Mouse (Mus musculus) neural tube, embryonic 13.5 days (tissue): ENCODE results near the gene Ddr1. TPM values are rescaled to one million over a fixed set of nuclear protein-coding genes. Genes with fewer than 3 reads are reported as not detected.

Source experiments
- ATAC-seq: fragments of 200-750 bp; cut with Nextera tagmentation; 2 replicates; pipeline ENCODE4 v1.8.0; 2017; ENCODE audit warnings: low read depth, mild to moderate bottlenecking, moderate TSS enrichment, moderate library complexity
- H3K27ac ChIP-seq: fragments of 300-500 bp; sonication (generic); replicated peaks from 2 replicates; pipeline ENCODE4 v1.5.1; 2015; ENCODE audit warnings: moderate library complexity, mild to moderate bottlenecking, inconsistent platforms
- H3K27me3 ChIP-seq: fragments of 300-500 bp; sonication (generic); 2 replicates; pipeline ENCODE4 v1.6.1; 2015; ENCODE audit warnings: mild to moderate bottlenecking, inconsistent platforms
- H3K36me3 ChIP-seq: fragments of 300-500 bp; sonication (generic); 2 replicates; pipeline ENCODE4 v1.6.1; 2015; ENCODE audit warnings: mild to moderate bottlenecking, inconsistent platforms
- H3K4me1 ChIP-seq: fragments of 300-500 bp; sonication (generic); replicated peaks from 2 replicates; pipeline ENCODE4 v1.6.1; 2015; ENCODE audit warnings: inconsistent platforms
- H3K4me2 ChIP-seq: fragments of 300-500 bp; sonication (generic); 2 replicates; pipeline ENCODE4 v1.6.1; 2015; ENCODE audit warnings: inconsistent platforms, mild to moderate bottlenecking, moderate library complexity
- H3K4me3 ChIP-seq: fragments of 300-500 bp; sonication (generic); 2 replicates; pipeline ENCODE4 v1.5.1; 2015; ENCODE audit warnings: mild to moderate bottlenecking, inconsistent platforms
- H3K9ac ChIP-seq: fragments of 300-500 bp; sonication (generic); 2 replicates; pipeline ENCODE4 v1.6.1; 2015; ENCODE audit warnings: moderate library complexity, mild to moderate bottlenecking, inconsistent platforms
- H3K9me3 ChIP-seq: fragments of 300-500 bp; sonication (generic); 2 replicates; pipeline ENCODE4 v1.6.1; 2016; ENCODE audit warnings: inconsistent platforms
- WGBS: fragments of 180-500 bp; shearing (Covaris S2); methylation state at CpG from one replicate; pipeline ENCODE4 v1.1.7; 2015; 5-methylcytosine and 5-hydroxymethylcytosine counted together
- polyA plus RNA-seq: library from polyadenylated mRNA; unstranded; fragments of >200 nt; fragmentation: Nextera tagmentation; extraction: Ambion mirVana; gene quantifications from 2 replicates; pipeline ENCODE4 v1.2.1, GENCODE M21; 2015

Ddr1 gene
- polyA plus RNA-seq, 1 experiment from 2014 or later: 119 TPM

DNA sequence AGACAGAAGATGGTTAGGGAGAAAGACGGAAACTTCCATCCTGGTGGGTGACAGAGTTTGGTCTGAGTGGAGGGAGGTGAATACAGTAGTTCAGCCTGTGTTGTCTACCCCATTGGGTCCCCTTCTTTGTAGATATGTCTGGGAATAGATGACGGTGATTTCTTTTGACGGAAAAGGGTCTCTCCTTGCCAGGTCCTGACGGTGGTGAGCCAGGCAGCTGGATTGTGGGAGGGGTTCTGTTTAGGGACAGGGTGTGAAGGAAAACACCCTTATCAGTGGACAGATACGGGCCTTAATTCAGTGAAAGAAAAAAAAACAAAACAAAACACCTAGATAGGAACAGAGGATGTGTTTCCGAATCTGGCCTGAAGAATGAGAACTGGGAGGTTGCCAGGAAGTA is 65.1 kb downstream of the Ddr1 start:
- peaks cover 4% of the 10 kb centered on the region for H3K4me1 ChIP-seq

DNA sequence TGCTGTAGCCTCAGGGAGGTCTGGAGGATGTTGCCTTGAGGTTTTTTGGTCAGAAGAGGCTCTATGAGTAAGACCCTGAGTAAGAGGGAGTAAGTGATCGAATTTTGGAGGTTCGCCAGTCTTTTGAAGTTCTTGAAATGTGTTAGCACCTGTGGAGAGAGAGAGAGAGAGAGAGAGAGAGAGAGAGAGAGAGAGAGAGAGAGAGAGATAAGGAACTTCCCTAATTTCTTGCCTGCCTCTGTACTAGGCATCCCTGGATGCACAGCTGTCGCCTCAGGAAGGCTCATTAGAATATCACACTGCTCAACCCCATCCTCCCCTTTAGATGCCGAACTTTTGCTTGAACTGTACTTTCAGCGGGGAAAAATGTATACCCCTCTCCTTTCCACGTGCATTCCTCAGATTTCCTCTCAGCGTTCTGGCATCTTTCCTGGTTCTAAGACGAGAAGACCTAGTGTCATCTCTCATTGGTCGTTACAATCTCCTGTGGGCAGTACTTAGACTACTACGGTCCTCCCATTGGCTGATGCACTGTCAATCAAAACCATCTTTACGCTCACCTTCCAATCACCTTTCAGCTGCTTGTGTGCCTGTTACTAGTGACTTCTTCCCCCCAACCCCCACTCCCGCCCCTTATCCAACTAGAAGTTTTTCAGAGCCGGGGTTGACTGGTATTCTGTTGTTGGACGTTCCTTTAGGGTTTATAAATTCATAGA is 65.8 kb downstream of the Ddr1 start:
- H3K27ac ChIP-seq: no peak overlapping the region
- no peak overlapping the region for H3K9ac ChIP-seq
- peaks cover 11% of the 10 kb centered on the region for H3K4me1 ChIP-seq
- no peaks in the 10 kb centered on the region for H3K9me3 ChIP-seq
- peak; percentile 78 for ATAC-seq
- WGBS: 32% methylated on average over 14 of the region's 14 CpGs
- H3K4me2 ChIP-seq: peak overlapping the region; percentile 37
- H3K27me3 ChIP-seq: peaks cover 12% of the 10 kb centered on the region; the same call in 1 of the 2 replicates
- H3K36me3 ChIP-seq: no peaks in the 10 kb centered on the region
- no peak overlapping the region for H3K4me3 ChIP-seq

More for the DNA sequence above, 65.1 kb downstream of the Ddr1 start:
- Histone ChIP-seq H3K36me3 (no peaks in the 10 kb centered on the region), H3K9ac (no peak overlapping the region), H3K9me3 (no peaks in the 10 kb centered on the region), H3K27me3 (peaks cover 12% of the 10 kb centered on the region; the same call in 1 of the 2 replicates), H3K4me3 (no peak overlapping the region), H3K4me2 (peak overlapping the region; percentile 14; the same call in 1 of the 2 replicates), H3K27ac (no peak overlapping the region)
- ATAC-seq: no peak
- 90% methylated on average over 6 of the region's 6 CpGs for WGBS

DNA sequence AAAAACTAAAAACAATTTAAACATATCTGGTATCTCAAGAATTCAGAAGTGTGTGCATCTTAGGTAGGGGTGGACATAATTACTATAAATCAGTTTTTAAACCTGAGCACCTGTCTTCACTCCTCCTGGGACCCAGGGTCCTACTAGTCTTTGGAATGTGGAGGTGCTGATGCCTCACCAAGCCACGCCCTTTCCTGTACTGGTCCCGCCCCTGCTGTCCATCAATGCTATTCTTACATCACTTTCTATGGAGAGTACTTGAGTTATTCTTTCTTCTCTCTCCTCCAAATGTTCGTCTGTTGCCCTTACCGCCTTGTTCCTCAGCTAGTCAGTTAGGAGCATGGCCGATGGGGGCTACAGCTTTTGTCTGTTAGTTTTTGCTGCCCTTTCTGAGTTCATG is 68.1 kb downstream of the Ddr1 start:
- no peak for ATAC-seq

DNA sequence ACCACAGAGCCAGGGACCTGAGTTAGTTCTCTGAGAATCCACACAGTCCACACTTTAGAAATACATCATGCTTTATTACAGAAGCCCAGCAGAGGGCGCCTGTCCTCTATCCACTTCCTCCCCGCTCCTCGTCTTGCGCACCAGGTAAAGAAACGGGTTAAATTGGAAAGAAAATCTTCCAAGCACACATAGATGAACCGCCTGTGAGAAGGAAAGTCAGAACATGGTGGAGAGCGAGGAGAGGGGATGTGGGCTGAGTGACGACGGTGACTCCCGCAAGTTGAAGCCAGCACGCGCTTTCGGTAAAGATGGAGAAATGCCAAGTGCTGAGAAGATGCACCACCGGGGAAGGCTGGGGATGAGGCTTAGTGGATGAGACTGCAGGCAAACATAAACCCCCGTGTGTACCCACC is 68.7 kb downstream of the Ddr1 start:
- H3K27me3 ChIP-seq: peaks cover 12% of the 10 kb centered on the region; the same call in 1 of the 2 replicates
- no peak overlapping the region for H3K27ac ChIP-seq
- peak overlapping the region; percentile 37 for H3K4me3 ChIP-seq
- peak overlapping the region; percentile 63 for H3K4me2 ChIP-seq
- peak overlapping the region; percentile 60 for H3K9ac ChIP-seq
- H3K36me3 ChIP-seq: no peaks in the 10 kb centered on the region
- H3K4me1 ChIP-seq: peaks cover 11% of the 10 kb centered on the region
- 1% methylated on average over 15 of the region's 15 CpGs for WGBS
- H3K9me3 ChIP-seq: no peaks in the 10 kb centered on the region
- ATAC-seq: peak; percentile 73

More for the DNA sequence above, 68.1 kb downstream of the Ddr1 start:
- Histone ChIP-seq H3K36me3 (no peaks in the 10 kb centered on the region), H3K4me1 (peaks cover 11% of the 10 kb centered on the region), H3K4me2 (no peak overlapping the region), H3K27ac (no peak overlapping the region), H3K9me3 (no peaks in the 10 kb centered on the region), H3K27me3 (peaks cover 12% of the 10 kb centered on the region; the same call in 1 of the 2 replicates), H3K9ac (no peak overlapping the region), H3K4me3 (no peak overlapping the region)
- 43% methylated on average over 5 of the region's 5 CpGs for WGBS

DNA sequence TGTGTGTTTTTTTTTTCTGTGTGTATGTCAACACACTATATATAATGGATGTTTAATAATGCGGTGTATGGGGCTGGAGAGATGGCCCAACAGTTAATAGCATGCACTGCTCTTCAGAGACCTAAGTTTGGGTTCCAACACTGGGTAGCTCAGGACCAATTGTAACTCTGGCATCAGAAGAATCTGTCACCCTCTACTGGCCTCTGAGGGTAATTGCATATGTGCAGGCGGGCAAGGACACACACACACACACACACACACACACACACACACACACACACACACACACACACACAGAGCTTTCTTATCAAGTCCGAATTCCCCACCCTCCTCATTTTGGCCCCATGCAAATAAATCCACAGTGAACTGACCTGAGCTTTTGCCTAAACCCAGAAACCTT is 69.2 kb downstream of the Ddr1 start:
- H3K27me3 ChIP-seq: peaks cover 12% of the 10 kb centered on the region; the same call in 1 of the 2 replicates
- no peak overlapping the region for H3K27ac ChIP-seq
- no peak overlapping the region for H3K4me3 ChIP-seq
- WGBS: 91% methylated on average over 3 of the region's 3 CpGs
- H3K9ac ChIP-seq: no peak overlapping the region
- no peaks in the 10 kb centered on the region for H3K9me3 ChIP-seq
- no peak overlapping the region for H3K4me2 ChIP-seq
- no peak for ATAC-seq
- no peaks in the 10 kb centered on the region for H3K36me3 ChIP-seq
- peaks cover 11% of the 10 kb centered on the region for H3K4me1 ChIP-seq

DNA sequence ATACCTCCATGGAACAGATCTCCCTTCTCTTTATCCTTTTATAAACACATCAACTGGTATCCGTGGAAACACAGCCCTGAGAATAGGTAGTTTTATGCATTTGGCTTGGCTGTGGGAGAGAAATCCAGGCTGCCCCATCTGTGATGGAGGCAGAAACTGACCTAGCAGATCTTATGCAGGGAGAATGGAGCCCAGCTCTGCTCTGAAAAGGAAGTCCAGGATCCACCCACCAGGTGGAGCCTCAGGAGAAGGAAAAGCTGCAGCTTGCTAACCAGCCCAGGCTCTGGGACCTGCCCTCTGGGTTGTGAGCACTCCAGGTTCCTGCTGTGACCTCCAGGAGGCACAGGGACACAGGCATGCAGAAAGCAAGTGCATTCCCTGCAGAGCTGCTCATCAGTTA is 70.4 kb downstream of the Ddr1 start:
- peak; percentile 25; the same call in 1 of the 2 replicates for ATAC-seq
- H3K27ac ChIP-seq: no peak overlapping the region
- no peak overlapping the region for H3K9ac ChIP-seq
- peaks cover 11% of the 10 kb centered on the region for H3K4me1 ChIP-seq
- H3K4me3 ChIP-seq: no peak overlapping the region
- 11% methylated on average over 1 of the region's 1 CpGs for WGBS
- H3K4me2 ChIP-seq: no peak overlapping the region
- no peaks in the 10 kb centered on the region for H3K9me3 ChIP-seq
- peaks cover 12% of the 10 kb centered on the region; the same call in 1 of the 2 replicates for H3K27me3 ChIP-seq
- H3K36me3 ChIP-seq: no peaks in the 10 kb centered on the region

Other genes with a start within 250 kb of the Ddr1 start
- gene H2-Q10, start 234.5 kb downstream of the Ddr1 start, polyA plus RNA-seq: not detected in 2 replicates
- not detected in 2 replicates for gene Pou5f1, start 198.6 kb downstream of the Ddr1 start, polyA plus RNA-seq
- 14.4 and 15.6 TPM in 2 replicates for gene Tcf19, start 187.8 kb downstream of the Ddr1 start, polyA plus RNA-seq
- gene Cchcr1, start 187.5 kb downstream of the Ddr1 start, polyA plus RNA-seq: 6.4 and 7.4 TPM in 2 replicates
- gene Psors1c2, start 171.4 kb downstream of the Ddr1 start, polyA plus RNA-seq: 0.47 and 0.99 TPM in 2 replicates
- not detected in 2 replicates for gene Cdsn, start 152.5 kb downstream of the Ddr1 start, polyA plus RNA-seq
- not detected in 2 replicates for gene 2300002M23Rik, start 137.2 kb downstream of the Ddr1 start, polyA plus RNA-seq
- not detected in 2 replicates for gene Sfta2, start 103.1 kb downstream of the Ddr1 start, polyA plus RNA-seq
- not detected in 2 replicates for gene Gm9573, start 78.0 kb downstream of the Ddr1 start, polyA plus RNA-seq
- gene Mucl3, start 60.9 kb downstream of the Ddr1 start, polyA plus RNA-seq: 0.18 and 0.24 TPM in 2 replicates
- gene Vars2, start 37.0 kb downstream of the Ddr1 start, polyA plus RNA-seq: 10.6 and 11.3 TPM in 2 replicates
- 25.5 and 28.8 TPM in 2 replicates for gene Gtf2h4, start 30.9 kb downstream of the Ddr1 start, polyA plus RNA-seq
- 11.2 and 11.6 TPM in 2 replicates for gene Ier3, start 117.1 kb upstream of the Ddr1 start, polyA plus RNA-seq
- gene Flot1, start 118.6 kb upstream of the Ddr1 start, polyA plus RNA-seq: 93.6 and 96.5 TPM in 2 replicates
- gene Tubb5, start 133.7 kb upstream of the Ddr1 start, polyA plus RNA-seq: 1,686 and 1,692 TPM in 2 replicates
- 7.2 and 9.6 TPM in 2 replicates for gene Mdc1, start 136.9 kb upstream of the Ddr1 start, polyA plus RNA-seq
- gene Nrm, start 156.7 kb upstream of the Ddr1 start, polyA plus RNA-seq: 28.2 and 29.0 TPM in 2 replicates
- 28.9 and 33.6 TPM in 2 replicates for gene Ppp1r18, start 161.0 kb upstream of the Ddr1 start, polyA plus RNA-seq
- gene Dhx16, start 175.2 kb upstream of the Ddr1 start, polyA plus RNA-seq: 31.0 and 39.6 TPM in 2 replicates
- 45.1 and 50.5 TPM in 2 replicates for gene 2310061I04Rik, start 192.8 kb upstream of the Ddr1 start, polyA plus RNA-seq
- 357 and 369 TPM in 2 replicates for gene Atat1, start 205.5 kb upstream of the Ddr1 start, polyA plus RNA-seq
- 56.1 and 62.7 TPM in 2 replicates for gene Mrps18b, start 211.8 kb upstream of the Ddr1 start, polyA plus RNA-seq
- gene Ppp1r10, start 211.8 kb upstream of the Ddr1 start, polyA plus RNA-seq: 44.6 and 45.9 TPM in 2 replicates